Mouse (Mus musculus): Measurements from ENCODE around the gene Vmn1r45.
"Not testable (repeated sequence)": the region's sequence is repeated elsewhere in the genome, so short reads cannot be mapped to it uniquely, and the experiment has no call there.

The Vmn1r45 gene

GRCm38 (mm10) chr6:89940498-89940897 lies at the start of gene Vmn1r45:
TSS of gene Vmn1r45 (minus strand) at chr6:89940598.
- not testable (repeated sequence) for DNase-seq

- no peak for DNase-seq
Observed at GRCm38 (mm10) chr6:89985989-89986388, 45.6 kb upstream of the Vmn1r45 start.

DNA sequence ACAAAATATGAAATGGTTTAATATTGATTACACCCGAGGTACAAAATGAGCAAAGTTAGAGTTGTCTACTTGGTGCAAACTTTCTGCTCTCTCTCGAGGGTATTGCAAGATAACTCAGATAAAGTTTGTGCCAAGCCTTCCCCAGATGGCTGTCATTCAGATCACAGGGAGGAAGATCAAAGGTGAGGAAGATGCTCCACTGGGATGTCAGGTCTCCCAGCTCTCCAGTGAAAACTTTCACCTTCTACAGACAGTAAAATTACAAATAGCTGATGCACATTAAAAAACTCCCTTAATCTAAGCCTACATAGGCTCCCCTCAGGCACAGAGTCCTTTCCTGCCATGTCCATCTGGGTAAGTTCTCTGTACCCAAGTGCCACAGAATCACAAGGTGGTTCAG lies 28.6 kb upstream of the Vmn1r45 start, which contains the start of gene Vmn1r46:
Gene Vmn1r46 (plus strand): TSS at position 301 of the 400 bp plus-strand sequence.
- no peak for DNase-seq

DNA sequence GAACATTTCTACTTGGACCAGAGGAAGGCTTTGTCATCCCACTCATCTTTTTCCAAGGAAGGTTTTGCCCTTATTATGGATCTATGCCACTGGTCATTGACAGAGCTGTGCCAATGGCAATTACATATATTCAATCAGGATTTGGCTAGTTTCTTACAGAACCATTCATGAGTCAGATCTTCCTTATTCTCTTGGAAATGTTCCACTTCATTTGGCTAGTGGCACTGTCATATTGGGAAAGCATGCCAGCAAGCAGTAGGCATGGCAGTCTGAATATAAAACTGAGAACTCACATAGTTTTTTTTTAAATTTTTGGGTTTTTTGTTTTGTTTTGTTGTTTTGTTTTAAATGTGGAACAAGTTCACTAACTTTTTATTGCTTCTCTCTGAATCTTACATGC lies 25.9 kb upstream of the Vmn1r45 start:
- no peak for DNase-seq

GRCm38 (mm10) chr6:89953556-89953955 lies 13.2 kb upstream of the Vmn1r45 start:
- no peak for DNase-seq

DNA sequence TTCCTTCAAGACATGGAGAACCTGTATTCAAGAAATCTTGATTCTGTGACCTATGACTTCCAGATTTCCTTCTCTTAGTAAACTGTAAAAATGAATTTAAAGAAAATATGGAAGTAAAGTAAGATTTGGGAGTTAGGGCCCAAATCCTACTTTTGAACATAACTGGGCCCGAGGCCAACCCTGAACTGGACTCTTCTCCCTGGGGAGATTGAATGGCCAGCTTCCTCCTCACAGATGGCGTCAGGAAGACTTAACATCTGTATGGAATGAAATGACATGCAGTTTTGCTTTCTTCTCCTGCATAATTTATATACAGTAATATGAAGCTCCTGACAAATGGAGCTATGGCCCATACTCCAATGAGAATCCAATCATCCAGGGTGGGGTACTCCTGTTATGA lies 528 bp upstream of the Vmn1r45 start:
- no peak for DNase-seq

- no peak for DNase-seq
Observed at GRCm38 (mm10) chr6:89883812-89884211, 56.6 kb downstream of the Vmn1r45 start.

GRCm38 (mm10) chr6:89883360-89883759 lies 57.0 kb downstream of the Vmn1r45 start, which contains the start of gene Vmn1r44:
TSS of gene Vmn1r44 (plus strand) at chr6:89883660.
- no peak for DNase-seq
